Comparison of ENCODE assay signal across 8 mouse cellular contexts in genomic region chr14:36863877-36864489, GRCm38 (mm10).
A peak's percentile ranks its signal among the peaks of the same experiment; 100 is the strongest.
DNase-seq lines count a peak whose midpoint lies in the region; ATAC-seq lines count a peak whose summit lies in the region.

No protein-coding gene starts in this region.

- peak; percentile 77 to 78 for DNase-seq in gastrocnemius, adult 8-10 months (ENCODE audit: low spot score in 2 of 2)
- peak; percentile 97 for DNase-seq in induced T-regulatory cell, adult 2 months (ENCODE audit: low read depth)
- peak; percentile 52 to 96 for DNase-seq in left cerebral cortex, adult 8-10 months (ENCODE audit: low spot score in 2 of 2)
- peak; percentile 83 for DNase-seq in right cerebral cortex, adult 18-20 months
- DNase-seq in urinary bladder, adult 2 months (ENCODE audit: low spot score), result peak; percentile 72

- ATAC-seq in activated CD4-positive, CD25-positive, alpha-beta regulatory T cell, adult 4 months, result peak; percentile 77
- peak; percentile 78 for ATAC-seq in common myeloid progenitor, adult 5-6 weeks (replicated peaks; ENCODE audit: low read depth, poor library complexity, severe bottlenecking)
- ATAC-seq in megakaryocyte, adult 5-6 weeks (ENCODE audit: poor library complexity, severe bottlenecking), result peak; percentile 82

Comparison
In these comparisons a context has a peak if more than half of its experiments do, and no peak if none do; other contexts are left out.
1. Peak in every context shown above with its lines: DNase-seq and ATAC-seq.